Mouse (Mus musculus): ENCODE data around the gene Cabp4.

DNA sequence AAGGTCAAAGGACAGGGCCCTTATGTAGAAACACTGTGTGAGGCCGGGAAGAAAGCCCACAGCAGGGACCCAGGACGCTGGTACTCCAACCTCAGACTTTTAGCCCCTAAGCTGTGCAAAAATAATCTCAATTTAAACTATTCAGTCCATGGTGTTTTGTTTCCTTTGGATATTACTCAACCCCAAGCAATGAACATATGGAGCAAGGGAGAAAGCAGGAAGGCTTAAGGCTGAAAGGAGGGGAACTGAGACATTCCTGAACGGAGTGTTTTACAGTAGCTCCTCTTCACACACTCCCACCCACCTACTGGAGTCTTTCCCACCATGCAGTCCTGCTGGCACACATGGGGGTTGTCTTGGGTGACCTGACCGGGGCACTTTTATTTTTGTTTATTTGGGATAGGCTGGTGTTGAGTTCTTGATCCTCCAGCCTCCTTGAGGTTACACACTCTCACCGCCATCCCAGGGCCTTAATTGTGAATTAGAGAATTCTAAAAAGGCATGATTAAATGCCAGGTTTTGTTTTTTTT lies 49.0 kb downstream of the Cabp4 start:
- TF ChIP-seq GATA1 (IDR thresholded peaks at IDR 0.05; ENCODE audit: low read length) (no peak), TAL1 (IDR thresholded peaks at IDR 0.05; ENCODE audit: low read length) (no peak)
